Mouse (Mus musculus): ENCODE results near the gene Gm20425.

Gm20425 gene

DNA sequence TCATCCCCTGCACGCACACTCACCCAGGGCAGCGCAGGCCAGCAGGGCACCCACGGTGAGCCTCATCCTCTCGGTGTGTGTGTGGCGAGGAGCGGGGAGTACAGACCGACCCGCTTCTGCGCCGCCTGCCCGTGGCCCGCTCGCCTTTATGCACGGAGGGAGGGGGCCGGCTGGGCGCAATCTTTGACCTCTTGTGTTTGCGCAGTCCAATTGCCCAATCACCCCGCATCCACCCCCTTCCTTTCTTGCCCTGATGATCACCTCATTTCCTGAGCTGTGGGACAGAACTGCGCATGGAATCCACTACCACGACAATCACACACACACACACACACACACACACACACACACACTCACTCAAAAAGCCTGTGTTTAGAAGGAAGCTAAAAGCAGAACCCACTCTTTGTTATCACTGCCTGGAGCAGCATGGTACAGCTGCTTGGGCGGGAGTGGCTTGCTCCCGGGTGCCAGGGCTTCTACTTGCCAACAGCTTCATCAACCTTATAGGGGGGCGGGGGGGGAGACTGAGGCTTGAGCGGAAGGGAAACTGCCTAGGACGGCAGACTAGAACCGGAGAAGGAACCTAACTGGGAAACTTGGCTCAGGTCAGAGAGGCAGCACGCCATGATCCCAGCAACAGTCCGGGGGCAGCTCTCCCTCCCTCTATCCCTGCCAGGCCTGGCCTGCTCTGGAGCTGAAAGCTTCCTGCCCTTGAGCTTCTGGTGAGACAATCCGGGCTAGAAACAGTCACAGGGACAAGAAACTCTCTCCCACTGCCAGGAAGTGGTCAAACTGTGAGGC, at the start of gene Gm20425, which contains the start of gene Trf:
TSS of gene Gm20425 (minus strand) at position 157 of the 801 bp plus-strand sequence.
TSS of gene Trf (minus strand) at position 294 of the 801 bp plus-strand sequence.
- no peak for DNase-seq (ENCODE audit: low spot score)

DNA sequence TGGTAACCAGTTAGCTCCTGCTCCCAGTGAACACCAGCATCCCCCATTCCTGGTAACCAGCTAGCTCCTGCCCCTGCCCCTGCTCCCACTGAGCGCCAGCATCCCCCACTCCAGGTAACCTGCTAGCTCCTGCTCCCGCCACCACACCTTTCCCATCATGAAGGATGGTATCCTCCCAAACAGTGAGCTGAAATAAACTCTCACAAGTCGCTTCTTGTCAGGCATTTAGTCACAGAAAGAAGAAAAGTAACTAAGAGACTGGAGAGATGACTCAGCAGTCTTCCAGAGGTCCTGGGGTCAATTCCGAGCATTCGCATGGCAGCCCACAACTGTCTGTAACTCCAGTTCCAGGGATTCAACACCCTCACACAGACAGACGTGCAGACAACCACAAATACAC, 46.8 kb upstream of the Gm20425 start:
- DNase-seq (ENCODE audit: low spot score): no peak

DNA sequence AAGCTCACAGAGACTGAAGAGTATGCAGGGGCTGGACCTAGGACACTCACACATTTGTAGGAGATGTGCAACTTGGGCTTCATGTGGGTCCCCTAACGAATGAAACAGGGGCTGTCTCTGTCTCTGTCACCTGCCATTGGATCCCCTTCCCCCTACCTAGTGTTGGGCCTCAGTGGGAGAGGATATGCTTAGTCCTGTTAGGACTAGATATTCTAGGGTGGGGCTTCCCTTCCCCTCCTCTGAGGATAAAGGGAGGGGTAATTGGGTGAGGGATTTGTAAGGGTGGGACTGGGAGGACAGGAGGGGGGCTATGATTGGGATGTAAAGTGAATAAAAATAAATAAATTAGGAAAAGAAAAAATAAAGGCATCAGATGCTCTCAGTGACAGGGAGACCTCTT, 45.6 kb upstream of the Gm20425 start:
- DNase-seq (ENCODE audit: low spot score): no peak

DNA sequence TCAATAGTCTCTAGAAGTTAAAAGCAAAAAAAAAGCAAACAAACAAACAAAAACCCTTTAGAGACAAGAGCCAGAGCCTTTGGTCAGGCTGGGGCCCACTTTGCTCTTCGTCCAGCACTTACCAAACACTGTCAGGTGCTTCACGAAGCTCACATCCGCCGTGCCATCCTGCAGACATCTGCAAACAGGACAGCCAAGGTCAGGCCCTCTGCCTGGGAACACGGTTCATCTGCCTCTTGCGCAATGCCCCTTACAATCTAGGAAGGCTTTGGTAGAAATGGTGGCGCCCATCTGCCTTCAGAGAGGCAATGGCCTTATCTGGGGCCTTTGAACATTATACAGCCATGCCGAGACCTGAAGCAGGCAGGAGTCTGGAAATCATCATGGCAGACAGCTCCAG, 44.7 kb upstream of the Gm20425 start:
- DNase-seq (ENCODE audit: low spot score): no peak

DNA sequence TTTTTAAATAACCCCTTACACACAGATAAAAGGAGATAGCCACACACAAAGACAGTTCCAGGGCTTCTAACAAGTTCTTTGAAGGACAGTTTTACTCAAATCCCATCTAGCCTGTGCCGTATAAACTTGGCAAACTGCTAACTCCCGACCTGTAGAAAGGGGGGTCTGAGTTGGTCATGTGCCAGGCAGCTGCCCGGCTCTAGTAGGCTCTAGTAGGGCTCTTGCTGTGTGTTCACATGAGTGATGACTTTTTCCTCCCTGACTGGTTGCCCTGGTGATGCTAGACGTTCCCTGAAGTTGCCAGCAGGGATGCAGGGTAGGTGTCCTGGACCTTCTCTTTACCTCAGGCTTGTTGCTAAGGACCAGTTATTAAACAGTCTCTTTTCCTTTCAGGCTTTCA, 41.0 kb upstream of the Gm20425 start:
- no peak for DNase-seq (ENCODE audit: low spot score)

DNA sequence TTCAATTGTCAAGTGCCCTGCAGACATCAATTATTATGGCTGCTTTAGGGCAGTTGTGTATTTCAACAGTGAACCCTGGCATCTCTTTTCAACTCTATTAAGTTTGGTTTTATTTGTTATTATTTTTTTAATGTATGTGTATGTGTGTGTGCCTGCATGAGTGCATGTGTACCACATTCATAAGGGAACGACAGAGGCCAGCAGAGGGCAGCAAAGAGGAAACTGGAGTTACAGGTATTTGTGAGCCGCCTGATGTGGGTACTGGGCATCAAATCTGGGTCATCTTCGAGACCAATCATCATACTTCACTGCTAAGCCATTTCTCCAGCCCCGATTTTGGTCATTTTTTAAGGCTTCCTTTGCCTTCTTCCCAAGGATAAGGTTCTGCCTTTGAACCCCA, 35.7 kb upstream of the Gm20425 start:
- no peak for DNase-seq (ENCODE audit: low spot score)

DNA sequence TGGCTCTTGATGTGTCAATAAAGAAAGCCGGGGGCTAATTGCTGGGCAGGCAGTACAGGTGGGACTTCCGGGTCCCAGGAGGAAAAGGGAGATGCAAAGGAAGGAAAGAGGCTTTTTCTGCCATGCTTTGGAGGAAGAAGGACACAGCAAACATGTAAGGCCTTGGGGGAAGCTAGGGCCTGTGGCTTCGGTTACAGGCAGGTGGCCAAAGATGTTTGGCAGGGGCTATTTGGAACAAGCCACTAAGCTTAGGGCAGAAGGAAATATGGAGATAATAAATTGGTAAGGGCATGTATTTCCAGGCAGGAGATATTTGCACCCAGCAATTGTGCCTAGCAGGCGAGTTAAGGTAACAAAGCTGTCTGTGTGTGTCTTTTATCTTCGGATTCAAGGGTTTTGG, 22.8 kb upstream of the Gm20425 start:
- no peak for DNase-seq (ENCODE audit: low spot score)

DNA sequence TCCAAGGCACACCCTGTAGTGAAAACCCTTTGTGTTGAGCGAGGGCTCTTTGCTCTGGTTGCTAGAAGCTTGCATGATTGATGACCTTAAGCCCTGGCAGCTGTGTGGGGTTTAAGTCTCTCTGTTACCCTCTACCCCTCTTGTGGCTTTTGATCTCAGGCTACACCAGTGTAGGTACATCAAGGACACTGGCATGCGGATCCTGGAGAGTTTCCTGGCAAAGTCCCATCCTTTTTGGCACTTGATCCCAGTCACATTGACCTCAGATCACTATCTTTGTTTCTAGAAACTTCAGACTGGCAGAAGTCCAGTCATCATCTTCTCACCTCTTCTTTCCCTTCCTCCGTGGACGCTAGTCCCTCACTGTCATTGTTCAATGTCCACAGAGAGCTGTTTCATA, 18.5 kb upstream of the Gm20425 start:
- DNase-seq (ENCODE audit: low spot score): no peak

DNA sequence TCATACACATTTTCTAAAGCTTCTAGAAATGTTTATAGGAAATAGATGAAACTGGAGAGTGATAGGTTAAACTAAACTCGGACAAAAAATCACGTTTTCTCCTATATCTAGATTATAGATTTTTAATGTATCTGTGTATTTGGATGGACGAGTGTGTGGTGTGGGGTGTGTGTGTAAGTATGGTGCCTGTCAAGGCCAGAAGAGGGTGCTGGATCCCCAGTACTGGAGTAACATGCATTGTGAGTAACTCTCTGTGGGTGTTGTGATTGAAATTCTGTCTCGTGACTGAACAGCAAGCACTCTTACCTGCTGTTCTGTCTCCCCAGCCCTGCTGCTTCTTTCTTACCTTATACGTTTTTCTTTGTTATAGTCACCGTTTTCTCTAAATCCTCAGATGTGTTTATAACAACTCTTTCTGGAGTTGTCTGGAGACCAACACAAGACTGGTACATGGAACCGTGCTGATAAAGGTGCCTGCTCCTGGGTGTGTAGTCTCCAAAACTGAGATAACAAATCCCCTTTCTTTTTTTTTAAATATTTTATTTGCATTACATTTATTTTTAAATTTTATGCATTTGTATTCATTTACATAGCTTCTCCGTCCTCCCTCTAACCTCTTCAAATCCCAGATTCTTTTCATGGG, 16.5 kb upstream of the Gm20425 start:
- DNase-seq (ENCODE audit: low spot score): peak; percentile 41

DNA sequence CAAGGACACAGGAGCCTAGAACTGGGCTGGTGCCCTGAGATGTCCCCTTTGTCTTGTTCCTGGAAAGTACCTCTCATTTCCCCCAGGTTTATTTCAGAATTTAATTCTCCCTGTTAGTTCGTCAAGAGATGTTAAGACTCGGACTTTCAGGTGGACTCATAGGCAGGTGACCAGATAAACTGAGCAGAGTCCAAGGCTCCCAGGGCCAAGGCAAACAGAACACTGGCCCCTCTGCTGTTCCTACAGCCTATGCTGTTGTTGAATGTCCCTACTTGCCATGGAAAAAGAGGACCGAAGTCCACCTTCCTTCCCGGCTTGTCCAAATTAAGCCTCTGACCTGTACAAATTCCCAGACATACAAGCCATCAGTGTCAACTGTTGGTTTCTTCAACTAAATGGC, 13.5 kb upstream of the Gm20425 start:
- no peak for DNase-seq (ENCODE audit: low spot score)

DNA sequence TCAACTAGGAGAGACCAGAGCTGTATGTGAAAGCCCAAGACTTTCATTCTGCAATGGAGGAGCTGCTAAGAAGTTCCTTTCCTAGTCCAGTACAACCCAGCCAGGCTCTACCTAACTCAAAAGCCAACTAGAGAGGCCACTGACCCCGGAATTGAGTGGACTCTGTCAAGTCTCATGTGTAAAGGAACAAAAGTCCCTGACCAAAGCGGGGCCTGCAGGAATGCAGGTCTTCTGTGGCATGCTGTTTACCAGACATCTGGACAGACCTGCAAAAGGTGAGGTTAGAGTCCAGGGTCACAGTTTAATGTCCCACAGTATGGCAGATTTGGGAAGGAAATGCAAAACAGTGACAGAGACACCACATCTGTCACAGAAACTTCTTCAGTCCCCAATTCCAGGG, 11.1 kb upstream of the Gm20425 start:
- no peak for DNase-seq (ENCODE audit: low spot score)

DNA sequence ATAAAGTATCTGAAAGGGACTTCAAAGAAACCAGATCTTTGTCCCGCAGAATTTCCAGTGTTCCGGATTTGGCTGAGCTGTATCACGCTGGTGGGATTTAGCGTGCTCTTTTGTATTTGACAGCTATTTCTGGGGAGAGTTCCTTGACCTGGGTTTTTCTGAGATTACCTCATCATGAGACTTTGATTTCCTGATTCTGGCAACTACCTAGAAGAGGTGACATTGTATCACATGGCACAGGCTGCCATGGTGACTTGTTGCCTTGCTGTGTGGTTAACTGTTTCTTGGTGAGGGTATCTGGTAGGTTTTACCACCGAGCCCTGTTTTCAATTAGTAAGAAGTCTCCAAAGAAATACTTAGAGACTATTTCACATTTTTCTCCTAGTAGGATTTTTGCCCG, 9.4 kb upstream of the Gm20425 start:
- no peak for DNase-seq (ENCODE audit: low spot score)

DNA sequence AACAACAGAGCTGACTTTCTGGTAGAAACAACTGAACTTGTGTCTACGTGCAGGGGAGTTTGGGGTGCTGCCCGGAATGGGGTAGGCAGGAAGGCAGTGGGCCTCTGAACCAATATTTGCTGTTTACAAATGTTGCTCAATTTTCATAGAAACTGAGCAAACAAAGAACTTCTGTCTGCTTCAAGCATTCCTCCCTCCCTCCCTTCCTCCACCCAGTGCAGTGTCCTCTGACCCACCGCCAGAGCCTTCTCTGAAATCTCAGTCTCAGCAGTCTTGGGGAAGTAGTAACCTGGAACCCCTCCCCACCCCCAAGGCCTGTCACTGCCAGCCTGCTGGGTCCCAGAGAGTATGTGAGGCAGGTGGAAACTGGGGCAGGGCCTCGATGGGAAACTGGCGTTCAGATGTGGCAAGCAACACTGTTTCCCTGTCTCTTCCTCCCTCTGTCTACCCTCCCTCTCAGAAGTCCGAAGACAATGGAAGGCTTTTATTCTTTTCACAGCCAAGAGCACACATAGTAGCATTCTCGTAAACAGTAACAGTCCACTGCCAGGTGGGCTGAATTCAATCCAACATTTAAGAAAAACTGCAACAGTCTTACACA, 4.6 kb upstream of the Gm20425 start:
- no peak for DNase-seq (ENCODE audit: low spot score)

DNA sequence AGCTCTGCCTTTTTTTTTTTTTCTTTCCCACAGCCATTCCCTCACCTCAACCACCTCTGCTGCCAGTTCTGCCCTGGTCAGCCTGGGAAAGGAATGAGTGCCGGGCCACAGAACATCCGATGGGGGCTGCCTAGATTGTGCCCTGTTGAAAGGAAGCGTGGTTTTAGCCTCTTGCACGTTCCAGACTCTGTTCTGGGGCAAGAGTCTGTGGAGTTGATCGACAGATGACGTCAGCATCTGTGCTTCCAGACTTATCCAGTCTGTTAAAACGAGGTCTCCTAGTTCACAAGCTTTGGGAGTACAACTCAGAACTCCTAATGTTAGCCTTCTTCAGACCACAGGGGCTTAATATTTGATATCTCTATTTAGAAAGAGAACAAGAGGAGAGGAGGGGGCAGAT, 4.0 kb upstream of the Gm20425 start:
- DNase-seq (ENCODE audit: low spot score): no peak

DNA sequence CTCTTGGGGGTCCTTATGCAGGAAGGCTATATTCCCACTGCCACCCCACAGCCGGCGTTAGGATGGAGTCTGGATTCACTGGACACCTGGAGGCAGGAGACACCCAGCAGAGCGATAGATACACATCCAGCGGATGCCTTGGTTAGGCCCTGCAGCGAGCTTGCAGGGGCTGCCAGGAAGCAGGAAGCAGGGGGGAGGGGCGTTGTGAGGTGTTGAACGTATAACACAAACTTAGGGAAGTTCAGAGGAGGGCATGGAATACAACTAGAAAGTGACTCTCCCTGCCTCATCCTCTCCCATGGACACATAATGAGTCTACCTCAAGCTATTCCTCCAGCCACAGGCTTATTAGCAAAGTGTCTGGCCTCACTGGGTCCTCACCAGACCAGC, 2.9 kb upstream of the Gm20425 start:
- DNase-seq (ENCODE audit: low spot score): no peak

DNA sequence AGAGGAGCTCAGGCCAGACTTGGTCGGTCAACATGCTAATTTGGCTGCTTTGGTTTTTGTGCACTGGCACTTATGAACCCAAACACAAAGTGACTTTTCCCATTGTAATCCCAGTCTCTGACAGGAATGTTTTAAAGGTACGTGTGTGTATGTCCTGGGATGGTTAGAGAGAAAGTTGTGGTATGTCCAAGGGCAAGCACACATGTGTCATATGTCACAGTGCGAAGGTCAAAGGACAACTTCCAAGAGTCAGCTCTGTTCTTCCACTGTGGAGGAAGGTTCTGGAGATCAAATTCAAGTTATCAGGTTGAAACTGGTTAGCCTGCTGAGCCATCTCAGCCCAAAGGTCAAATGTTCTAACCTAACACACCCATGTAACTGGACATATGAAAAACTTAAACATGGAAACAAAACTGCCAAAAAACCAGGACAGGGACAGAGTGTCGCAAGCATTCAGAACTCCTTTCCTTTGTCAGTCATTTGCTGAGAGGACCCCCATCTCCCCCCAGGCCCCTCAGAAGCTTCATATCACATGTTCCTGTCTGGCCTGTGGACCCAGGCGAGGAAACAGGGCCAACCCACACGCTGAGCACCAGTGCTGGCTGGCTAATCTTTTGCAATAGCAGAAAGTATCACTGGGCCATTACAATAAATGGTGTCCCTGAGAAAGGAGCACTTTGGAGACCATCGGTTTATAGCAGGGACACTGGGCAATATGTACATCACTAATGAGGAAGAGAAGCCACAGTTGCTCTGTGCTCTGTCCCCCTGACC, 2.3 kb upstream of the Gm20425 start:
- no peak for DNase-seq (ENCODE audit: low spot score)

DNA sequence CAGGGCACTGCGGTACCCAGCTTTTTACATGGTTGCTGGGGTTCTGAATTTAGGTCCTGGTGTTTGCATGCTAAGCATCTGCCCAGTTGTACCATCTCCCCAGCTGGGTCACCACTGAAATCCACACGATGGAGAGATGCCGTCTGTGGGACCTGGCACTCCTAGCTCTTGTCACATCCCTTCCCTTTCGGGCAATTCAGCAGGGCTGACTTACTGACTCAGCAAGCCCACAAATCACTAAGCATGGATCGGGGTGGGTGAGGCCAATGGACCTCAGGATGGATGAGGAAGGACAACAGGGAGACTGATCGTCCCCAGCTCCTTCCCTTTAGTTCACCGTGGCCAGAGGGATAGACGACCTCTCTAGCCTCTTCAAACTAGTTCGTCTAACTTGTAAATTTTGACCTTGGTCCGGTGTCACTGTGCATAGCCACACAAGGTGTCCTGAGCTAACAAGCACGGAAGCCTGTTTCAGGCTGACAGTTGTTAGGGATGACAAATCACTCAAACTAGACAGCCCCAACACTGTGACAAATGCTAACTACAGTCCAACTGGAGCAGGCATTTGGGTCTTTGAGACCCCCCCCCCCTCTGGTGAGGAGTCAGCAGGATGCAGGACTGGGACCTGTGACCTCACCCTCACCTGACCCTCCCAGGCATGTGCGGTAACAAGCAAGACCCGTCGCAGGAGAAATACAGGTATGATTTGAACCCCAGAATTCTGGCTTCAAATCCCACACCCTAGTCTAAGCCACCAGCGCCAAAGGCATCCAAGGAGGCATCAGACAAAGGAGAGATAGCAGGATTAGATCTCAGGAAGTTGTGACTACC, 855 bp downstream of the Gm20425 start:
- DNase-seq (ENCODE audit: low spot score): no peak

DNA sequence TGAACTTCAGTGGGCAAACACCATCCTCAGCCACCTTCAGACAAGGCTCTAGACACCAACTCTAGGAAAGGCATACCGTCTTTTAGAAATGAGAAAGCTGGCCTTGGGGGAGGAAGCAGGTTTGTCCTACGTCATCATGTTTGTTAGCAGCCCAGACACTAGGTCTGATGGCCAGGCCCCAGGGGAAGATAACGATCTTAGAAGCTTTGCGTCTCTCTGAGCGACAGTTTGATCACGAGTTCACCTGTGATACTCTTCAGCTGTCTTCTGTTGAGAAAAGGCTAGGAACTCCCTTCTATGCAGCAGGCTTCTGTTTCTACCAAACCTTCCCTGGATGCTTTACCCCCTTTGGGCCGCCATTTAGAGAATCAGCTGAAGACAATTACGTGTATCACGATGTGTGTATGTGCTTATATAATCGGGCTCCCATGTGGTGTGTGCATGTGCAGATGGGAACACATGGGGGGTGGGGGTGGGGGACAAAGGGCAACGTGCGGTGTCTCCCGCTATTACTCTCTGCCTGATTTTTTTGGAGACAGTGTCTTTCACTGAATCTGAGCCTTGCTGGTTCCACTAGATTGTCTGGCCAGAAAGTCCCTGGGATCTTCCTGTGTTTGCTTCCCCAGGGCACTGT, 1.6 kb downstream of the Gm20425 start:
- DNase-seq (ENCODE audit: low spot score): no peak

DNA sequence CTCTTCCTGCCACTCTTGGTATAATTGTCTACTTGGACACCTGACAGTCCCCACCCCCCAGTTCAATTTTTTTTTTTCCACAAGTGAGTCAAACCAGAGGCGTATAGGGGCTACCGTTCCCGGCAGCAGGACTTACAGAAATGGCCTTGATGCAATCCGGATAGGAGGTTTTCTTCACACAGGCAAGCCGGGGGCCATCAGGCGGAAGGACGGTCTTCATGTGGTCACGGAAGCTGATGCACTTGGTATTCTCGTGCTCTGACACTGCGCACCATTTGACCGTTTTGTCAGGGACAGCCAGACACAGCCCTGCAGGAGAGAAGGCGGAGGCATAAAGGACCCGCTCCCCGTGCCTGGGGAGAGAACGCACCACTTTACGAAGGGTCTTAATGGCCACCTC, 2.3 kb downstream of the Gm20425 start:
- no peak for DNase-seq (ENCODE audit: low spot score)

DNA sequence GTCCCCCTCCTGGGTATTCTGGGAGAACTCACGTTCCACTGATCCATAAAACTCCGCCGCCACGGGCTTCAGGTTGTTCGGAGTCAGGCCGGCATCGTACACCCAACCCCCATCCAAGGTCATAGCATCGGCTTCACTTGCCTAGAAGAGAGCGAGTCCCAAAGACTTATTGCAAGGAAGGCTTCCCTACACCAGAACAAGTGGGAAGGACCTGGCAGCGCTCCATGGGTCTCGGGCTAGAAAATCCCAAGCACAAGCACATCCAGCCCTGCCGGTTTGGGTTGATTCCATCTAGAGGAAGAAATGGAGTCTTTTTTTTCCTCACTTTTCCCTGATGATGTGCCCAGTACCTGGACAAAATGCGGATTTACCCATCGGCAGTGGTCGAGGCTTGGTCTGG, 3.3 kb downstream of the Gm20425 start:
- DNase-seq (ENCODE audit: low spot score): no peak

DNA sequence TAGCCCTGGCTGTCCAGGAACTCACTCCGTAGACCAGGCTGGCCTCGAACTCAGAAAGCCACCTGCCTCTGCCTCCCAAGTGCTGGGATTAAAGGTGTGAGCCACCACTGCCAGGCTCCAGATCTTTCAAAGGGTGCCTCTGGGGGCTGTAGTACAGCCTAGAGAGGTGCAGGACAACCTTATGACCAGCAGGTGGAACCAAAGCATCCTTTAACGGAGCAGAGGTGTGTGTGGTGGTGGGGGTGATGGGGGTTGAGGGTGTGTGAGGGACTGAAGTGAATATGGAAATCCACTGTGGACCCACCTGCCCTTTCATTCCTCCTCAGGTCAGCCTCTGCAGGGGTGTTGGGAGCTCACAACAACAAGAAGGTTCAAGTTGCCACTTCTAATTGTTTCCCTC, 4.6 kb downstream of the Gm20425 start:
- DNase-seq (ENCODE audit: low spot score): no peak
